Comparison of ENCODE assay signal across 31 mouse cellular contexts in genomic region chr6:70011555-70011954, GRCm38 (mm10).
"Had no signal": no experiment of that assay in that cellular context is flagged by ENCODE, and none has a peak within 500 bp of the region (broad histone marks: within the 10 kb centered on the region; RNA-seq: fewer than 3 reads in every experiment).

No protein-coding gene starts in this region.

- H3K9me3 ChIP-seq: heart, embryonic 10.5 days; heart, embryonic 13.5 days; heart, embryonic 15.5 days; hindbrain, embryonic 12.5 days; hindbrain, embryonic 13.5 days; hindbrain, embryonic 15.5 days; intestine, embryonic 15.5 days; kidney, embryonic 15.5 days had no signal

- H3K36me3 ChIP-seq: heart, embryonic 10.5 days; heart, embryonic 12.5 days; heart, embryonic 13.5 days; heart, embryonic 15.5 days; hindbrain, embryonic 10.5 days; hindbrain, embryonic 12.5 days; hindbrain, embryonic 13.5 days; hindbrain, embryonic 15.5 days; intestine, embryonic 15.5 days; kidney, embryonic 15.5 days had no signal

- H3K27ac ChIP-seq: heart, embryonic 10.5 days; heart, embryonic 13.5 days; heart, embryonic 15.5 days; hindbrain, embryonic 10.5 days; hindbrain, embryonic 12.5 days; hindbrain, embryonic 13.5 days; hindbrain, embryonic 14.5 days; hindbrain, embryonic 15.5 days; hindbrain, postnatal 0 days; intestine, embryonic 15.5 days; kidney, embryonic 15.5 days; kidney, postnatal 0 days; layer of hippocampus, adult 2 months had no signal

- H3K9ac ChIP-seq: heart, embryonic 12.5 days; heart, embryonic 13.5 days; heart, embryonic 15.5 days; hindbrain, embryonic 12.5 days; hindbrain, embryonic 13.5 days; hindbrain, embryonic 14.5 days; hindbrain, embryonic 15.5 days; intestine, embryonic 15.5 days; kidney, embryonic 15.5 days had no signal

- H3K27me3 ChIP-seq: heart, embryonic 12.5 days; heart, embryonic 13.5 days; heart, embryonic 15.5 days; hindbrain, embryonic 12.5 days; hindbrain, embryonic 13.5 days; hindbrain, embryonic 15.5 days; intestine, embryonic 15.5 days; kidney, embryonic 15.5 days had no signal

- H3K4me3 ChIP-seq: heart, embryonic 10.5 days; heart, embryonic 12.5 days; heart, embryonic 13.5 days; heart, embryonic 15.5 days; hindbrain, embryonic 10.5 days; hindbrain, embryonic 12.5 days; hindbrain, embryonic 13.5 days; hindbrain, embryonic 15.5 days; intestine, embryonic 15.5 days; kidney, embryonic 15.5 days; layer of hippocampus, adult 2 months had no signal

- H3K4me2 ChIP-seq: heart, embryonic 11.5 days; heart, embryonic 12.5 days; heart, embryonic 13.5 days; heart, embryonic 15.5 days; hindbrain, embryonic 12.5 days; hindbrain, embryonic 13.5 days; hindbrain, embryonic 14.5 days; hindbrain, embryonic 15.5 days; intestine, embryonic 15.5 days; kidney, embryonic 15.5 days had no signal

- DNase-seq: heart, postnatal 10 days; heart, postnatal 14 days; heart, postnatal 36 days; heart, postnatal 4 days; kidney, adult 11 months; kidney, adult 18-20 months; kidney, adult 2 months; kidney, adult 8-10 months; kidney, adult 9 months; kidney, postnatal 10 days; kidney, postnatal 14 days; kidney, postnatal 25 days; kidney, postnatal 36 days; kidney, postnatal 4 days; layer of hippocampus, adult 9-11 months; layer of hippocampus, postnatal 36 days had no signal

- H3K4me1 ChIP-seq: heart, embryonic 10.5 days; heart, embryonic 12.5 days; heart, embryonic 13.5 days; heart, embryonic 15.5 days; hindbrain, embryonic 10.5 days; hindbrain, embryonic 12.5 days; hindbrain, embryonic 13.5 days; hindbrain, embryonic 15.5 days; intestine, embryonic 15.5 days; kidney, embryonic 15.5 days had no signal
